Mouse (Mus musculus): Measurements from ENCODE around the gene Oaz3. TPM values are rescaled to one million over a fixed set of nuclear protein-coding genes. Genes with fewer than 3 reads are reported as not detected.
A peak's percentile ranks its signal among the peaks of the same experiment; 100 is the strongest.

Oaz3 gene
- total RNA-seq, 2 experiments from 2014 or later, result 1.1 TPM; not detected in 1

GRCm38 (mm10) chr3:94456529-94457000 lies 12.8 kb upstream of the Oaz3 start:
- DNase-seq, result peak; percentile 86

- no peak for DNase-seq
These were observed 5.7 kb upstream of the Oaz3 start for GRCm38 (mm10) chr3:94449377-94449776.

- peak; percentile 98 for DNase-seq
These were observed 641 bp downstream of the Oaz3 start, which contains the start of gene Mrpl9 for GRCm38 (mm10) chr3:94442951-94443596. Gene Mrpl9, plus strand, starts transcription at chr3:94443318.

GRCm38 (mm10) chr3:94441182-94441581 lies 2.5 kb downstream of the Oaz3 start:
- DNase-seq, result no peak

- no peak for DNase-seq
These were observed 7.3 kb downstream of the Oaz3 start for GRCm38 (mm10) chr3:94436420-94436819.

- no peak for DNase-seq
These were observed 9.4 kb downstream of the Oaz3 start for GRCm38 (mm10) chr3:94434305-94434704.

- DNase-seq, result no peak
These were observed 12.7 kb downstream of the Oaz3 start for GRCm38 (mm10) chr3:94430980-94431379.

GRCm38 (mm10) chr3:94413031-94413679 lies 30.6 kb downstream of the Oaz3 start, which contains the start of gene Tdrkh:
Gene Tdrkh, plus strand, starts transcription at chr3:94413273.
- peak; percentile 95 for DNase-seq

GRCm38 (mm10) chr3:94412530-94412929 lies 31.2 kb downstream of the Oaz3 start:
- DNase-seq, result no peak

- no peak for DNase-seq
These were observed 38.2 kb downstream of the Oaz3 start for GRCm38 (mm10) chr3:94405561-94405960.

GRCm38 (mm10) chr3:94404366-94405054 lies 39.2 kb downstream of the Oaz3 start:
- DNase-seq, result no peak

- no peak for DNase-seq
These were observed 41.3 kb downstream of the Oaz3 start for GRCm38 (mm10) chr3:94402451-94402850.

- no peak for DNase-seq
These were observed 43.9 kb downstream of the Oaz3 start for GRCm38 (mm10) chr3:94399663-94400310.

- DNase-seq, result peak; percentile 50
These were observed 44.7 kb downstream of the Oaz3 start for GRCm38 (mm10) chr3:94398943-94399481.

GRCm38 (mm10) chr3:94398217-94398616 lies 45.5 kb downstream of the Oaz3 start, which contains the start of gene Lingo4:
Gene Lingo4, plus strand, starts transcription at chr3:94398517.
- DNase-seq, result no peak

- DNase-seq, result no peak
These were observed 46.9 kb downstream of the Oaz3 start for GRCm38 (mm10) chr3:94396851-94397250.

GRCm38 (mm10) chr3:94396336-94396735 lies 47.4 kb downstream of the Oaz3 start:
- DNase-seq, result no peak

- DNase-seq, result no peak
These were observed 50.7 kb downstream of the Oaz3 start for GRCm38 (mm10) chr3:94393049-94393448.

- no peak for DNase-seq
These were observed 51.6 kb downstream of the Oaz3 start for GRCm38 (mm10) chr3:94392128-94392527.

GRCm38 (mm10) chr3:94391001-94391400 lies 52.7 kb downstream of the Oaz3 start:
- no peak for DNase-seq

GRCm38 (mm10) chr3:94389420-94389819 lies 54.3 kb downstream of the Oaz3 start:
- no peak for DNase-seq

- no peak for DNase-seq
These were observed 55.7 kb downstream of the Oaz3 start for GRCm38 (mm10) chr3:94388047-94388446.
